Mouse (Mus musculus) lung, postnatal 10 days (tissue): ENCODE measurements at regions not wholly inside any gene's neighbourhood (a gene's known extent, or its start where the extent isn't known, plus 50 kb on each side); places are given as distances from the start of the nearest gene placed in this dataset.
A peak's percentile ranks its signal among the peaks of the same experiment; 100 is the strongest.

Experiments used
- DNase-seq: peaks from one replicate; pipeline ENCODE4 v3.0.0; 2021

DNA sequence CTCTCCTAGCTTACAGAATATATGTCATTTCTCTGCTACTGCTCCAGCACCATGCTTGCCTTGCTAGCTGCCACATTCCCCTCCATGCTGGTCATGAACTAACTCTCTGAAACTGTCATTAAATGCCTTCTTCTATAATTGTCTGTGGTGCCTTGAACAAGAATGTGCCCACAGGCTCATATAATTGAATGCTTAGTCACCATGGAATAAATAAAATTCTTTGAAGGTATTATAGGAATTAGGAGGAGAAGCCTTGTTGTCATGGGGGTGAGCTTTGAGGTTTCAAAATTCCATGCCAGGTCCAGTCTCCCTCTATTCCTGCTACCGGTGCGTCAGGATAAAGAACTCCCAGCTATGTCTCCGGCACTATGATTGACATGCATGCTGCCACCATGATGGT, 171.9 kb downstream of the Atp6ap1l start:
- no peak for DNase-seq

DNA sequence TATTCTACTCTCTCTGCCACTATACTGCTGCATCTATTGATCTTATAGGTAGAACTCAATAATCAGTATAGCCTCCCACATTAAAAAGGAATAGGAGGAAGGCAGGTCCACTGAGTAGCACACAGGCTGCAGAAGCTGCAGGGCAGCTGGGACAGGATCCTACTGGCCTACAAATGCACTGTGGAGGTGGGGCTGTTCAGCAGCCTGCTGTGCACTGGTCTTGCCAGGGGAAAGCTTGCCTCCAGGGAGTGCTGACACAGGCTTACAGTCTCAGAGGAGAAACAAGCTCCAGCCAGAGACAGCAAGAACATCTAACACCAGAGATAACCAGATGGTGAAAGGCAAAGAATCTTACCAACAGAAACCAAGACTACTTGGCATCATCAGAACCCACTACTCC, 176.1 kb downstream of the Atp6ap1l start:
- DNase-seq, result no peak

DNA sequence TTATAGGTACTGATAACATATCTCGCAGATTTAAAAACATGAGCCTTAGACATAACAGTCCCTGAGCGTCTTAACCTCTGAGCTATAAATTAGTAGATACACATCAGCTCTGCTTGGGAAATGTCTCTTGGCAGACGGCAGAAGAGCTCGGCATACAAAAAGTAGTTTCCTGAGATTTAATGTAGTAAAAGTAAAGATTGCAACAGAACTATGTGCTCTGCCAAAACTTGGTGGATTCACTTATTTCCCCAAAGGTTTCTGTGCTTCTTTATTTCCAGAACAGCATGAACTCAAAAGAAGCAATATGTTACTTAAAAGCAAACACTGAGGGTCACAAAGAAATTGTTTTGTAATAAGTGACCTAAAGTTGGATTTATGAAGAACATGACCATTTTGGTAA, 177.3 kb downstream of the Atp6ap1l start:
- no peak for DNase-seq

DNA sequence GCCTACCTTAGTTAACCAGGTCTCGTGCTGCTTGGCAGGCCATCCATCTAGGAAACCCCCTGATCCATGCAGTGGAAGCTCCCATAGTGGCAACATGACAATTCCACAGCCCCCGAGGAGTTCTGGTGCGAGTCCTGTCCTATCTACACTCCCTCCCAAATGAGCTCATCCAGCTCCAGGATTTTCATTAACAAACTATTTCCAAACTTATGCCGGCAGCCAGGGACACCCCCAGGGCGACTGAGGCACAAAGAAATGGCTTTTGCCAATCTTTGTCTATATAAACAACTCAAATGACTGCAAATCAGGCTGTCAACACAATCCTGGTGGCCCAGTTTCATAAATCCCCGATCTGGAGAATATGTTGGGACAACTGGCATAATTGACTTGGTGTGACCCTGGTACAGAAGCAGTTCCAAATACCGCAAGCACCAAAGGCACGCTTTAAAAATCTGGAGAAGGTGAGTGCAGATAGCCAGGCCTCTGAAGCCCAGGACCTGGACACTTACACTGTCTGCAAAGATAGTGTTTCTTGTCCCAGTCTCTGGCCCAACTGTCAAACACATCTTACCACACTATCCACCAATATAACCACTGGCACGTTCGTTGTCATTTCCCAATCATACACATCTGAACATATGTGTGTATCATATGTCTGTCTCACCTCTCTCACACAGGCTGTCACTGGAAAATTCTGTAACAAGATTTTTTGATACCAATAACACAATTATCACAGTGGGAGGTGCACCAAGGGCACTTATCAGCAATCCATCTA, 179.9 kb downstream of the Atp6ap1l start:
- peak; percentile 47 for DNase-seq

DNA sequence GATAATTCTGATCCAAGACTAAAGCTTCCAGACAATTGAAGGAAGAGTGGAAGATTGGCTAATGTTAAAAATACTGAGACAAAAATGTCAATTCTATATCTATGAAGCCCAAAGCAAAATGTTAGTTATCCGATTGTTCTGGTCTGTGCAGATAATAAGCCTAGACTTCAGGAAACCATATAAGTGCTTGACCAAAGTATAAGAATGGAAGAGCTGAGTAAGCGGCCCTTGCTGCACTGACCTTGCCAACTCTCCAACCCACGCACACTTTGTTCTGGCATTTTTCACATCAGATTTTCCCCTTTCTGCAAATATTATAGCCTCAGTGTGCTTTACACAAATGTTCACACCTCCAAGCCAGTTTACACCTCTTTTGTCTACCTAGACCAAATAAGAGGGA, 180.6 kb downstream of the Atp6ap1l start:
- DNase-seq, result no peak

DNA sequence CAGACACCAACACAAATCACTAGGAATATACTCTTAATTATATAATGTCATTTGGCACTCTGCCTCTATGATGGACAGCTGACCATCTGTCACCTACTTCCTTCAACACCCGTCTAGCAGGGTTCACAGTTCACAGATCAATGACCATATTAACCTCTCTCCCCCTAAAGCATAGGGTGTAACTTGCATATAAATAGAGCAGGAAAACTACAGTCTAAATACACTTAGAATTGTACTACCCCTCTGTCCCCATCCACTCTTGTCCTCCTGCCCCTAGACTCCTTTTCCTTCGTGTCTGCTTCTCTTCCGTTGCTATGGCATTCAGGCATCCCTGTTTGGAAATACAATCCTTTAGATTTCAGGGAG, 181.6 kb downstream of the Atp6ap1l start:
- no peak for DNase-seq

DNA sequence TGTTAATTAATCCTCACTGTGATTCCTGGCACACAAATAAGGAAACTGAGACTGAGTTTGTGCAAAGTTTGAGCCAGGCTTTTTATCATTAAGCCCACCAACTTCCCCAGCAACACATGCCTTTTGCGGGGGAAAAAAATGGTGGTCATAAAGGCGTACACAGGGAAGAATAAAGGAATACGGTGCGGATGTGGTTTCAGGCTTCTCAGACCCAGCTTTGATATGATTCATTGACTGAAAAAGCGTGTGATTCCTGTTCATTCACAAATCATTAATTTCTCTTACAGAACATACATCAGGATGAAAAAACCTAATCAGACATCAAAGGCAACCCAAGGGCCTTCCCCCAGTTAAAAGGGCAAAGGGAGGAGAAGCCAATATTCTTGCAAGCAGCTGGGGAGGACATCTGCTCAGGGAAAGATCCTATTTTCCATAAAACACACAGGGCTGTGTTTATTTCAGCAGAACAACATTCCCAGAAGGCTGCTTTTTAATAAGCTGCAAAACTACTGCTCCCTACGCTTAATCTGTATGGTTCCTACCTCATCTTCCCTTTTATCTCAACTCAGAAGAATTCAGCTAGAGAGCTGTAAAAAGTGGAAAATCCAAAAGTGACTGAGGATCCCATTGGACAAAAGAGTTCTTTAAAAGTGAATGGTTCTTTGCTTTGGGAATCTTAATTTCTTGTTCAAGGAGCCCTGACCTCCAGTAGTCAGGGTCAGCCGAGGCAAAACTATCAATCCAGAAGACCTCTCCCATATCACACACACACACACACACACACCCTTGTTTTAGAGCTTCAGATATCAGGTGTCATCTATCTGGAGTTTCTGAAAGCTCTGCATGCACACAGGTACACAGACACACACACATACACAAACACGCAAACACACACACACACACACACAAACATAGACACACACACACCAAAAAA, 182.3 kb downstream of the Atp6ap1l start:
- DNase-seq, result no peak

DNA sequence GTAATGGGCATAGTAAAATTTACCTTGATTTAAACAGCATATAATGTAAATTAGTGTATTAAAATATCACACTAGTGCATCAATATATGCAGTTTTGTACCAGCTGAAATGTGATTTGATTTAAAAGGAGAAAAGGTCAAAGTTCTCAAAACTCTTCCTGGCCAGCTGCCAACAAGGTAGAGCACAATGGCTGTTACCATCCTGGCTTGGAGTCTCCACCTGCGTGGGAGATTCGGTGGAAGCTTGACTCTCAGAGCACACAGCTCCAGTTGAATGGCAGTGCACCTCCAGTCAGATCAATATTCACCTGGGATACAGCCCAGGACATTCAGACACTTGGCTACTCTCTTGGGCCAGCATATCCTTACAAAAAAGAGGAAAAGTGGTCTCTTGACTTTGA, 220.8 kb downstream of the Atp6ap1l start:
- DNase-seq, result no peak

DNA sequence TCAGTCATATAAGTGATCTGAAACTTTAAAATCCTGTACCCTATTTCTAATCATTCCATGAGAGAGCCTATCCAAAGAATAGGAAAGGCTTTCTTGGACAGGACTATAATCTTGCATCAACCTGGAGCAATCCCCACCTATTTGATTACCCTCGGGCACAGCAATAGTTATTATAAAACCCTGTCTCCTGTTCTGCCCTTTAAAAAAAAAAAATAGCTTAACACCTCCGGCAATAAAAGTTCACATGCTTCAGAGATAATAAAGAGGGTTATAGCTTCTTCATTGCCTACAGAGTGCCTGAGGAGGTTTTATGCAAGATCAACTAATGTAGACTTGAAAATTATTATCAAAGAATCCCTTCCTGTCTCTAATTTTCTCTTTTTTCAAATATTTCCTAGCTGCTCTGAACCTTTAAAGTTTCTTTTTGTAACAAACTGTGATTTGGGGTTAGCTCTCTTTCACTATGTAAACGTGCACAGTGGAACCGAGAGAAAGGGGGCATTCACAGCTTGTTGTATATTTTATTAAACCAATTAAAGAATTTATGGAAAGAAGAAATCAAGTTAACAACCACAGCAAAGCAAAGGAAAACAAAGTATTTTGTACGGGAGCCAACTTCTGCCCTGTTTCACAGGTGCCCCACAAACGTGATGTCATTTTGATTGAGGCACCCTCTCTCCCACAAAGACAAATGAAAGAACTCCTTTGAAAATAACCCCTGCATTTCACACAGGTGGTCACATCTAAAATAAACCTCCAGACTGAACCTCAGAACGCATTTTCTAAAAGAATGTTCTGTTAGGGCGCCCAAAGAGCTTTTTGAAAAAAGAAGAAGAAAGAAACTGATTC, 225.8 kb downstream of the Atp6ap1l start:
- no peak for DNase-seq

DNA sequence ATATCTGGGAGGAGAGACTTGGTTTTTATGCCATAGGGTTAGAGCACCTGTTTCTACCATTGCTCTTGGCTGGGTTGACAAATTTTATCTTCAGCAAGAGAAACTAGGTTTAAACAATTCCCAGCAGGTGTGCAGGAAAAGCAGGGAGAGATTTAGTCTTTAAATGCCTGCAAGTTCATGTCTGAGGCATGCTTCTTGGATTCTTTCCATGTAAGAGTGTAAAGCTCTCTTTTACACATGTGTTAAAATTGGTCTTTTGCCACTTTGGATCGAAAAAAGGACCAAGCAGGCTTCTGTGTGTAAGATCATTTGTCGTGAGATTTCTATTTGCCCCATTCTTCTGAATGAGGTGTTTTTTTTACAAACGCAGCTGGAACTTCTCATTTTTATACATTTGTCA, 231.3 kb downstream of the Atp6ap1l start:
- DNase-seq, result no peak

DNA sequence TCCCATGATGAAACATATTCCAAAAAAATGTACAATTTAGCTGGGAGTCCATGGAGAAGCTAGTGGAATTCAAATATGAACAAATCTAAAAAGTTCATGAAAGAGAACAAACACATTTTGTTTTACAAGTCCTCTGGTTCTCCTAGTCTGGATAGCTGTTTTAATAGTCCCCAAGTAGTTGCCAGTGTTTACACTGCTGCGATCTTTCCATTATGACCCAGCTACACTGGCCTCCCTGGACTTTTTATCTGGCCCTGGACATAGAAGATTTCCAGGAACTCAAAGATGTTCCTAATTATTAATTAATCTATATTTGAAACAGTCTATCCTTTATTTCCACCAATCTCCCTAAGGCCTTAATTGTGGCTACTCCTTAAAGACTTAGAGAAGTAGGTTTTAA, 232.1 kb downstream of the Atp6ap1l start:
- DNase-seq, result no peak

DNA sequence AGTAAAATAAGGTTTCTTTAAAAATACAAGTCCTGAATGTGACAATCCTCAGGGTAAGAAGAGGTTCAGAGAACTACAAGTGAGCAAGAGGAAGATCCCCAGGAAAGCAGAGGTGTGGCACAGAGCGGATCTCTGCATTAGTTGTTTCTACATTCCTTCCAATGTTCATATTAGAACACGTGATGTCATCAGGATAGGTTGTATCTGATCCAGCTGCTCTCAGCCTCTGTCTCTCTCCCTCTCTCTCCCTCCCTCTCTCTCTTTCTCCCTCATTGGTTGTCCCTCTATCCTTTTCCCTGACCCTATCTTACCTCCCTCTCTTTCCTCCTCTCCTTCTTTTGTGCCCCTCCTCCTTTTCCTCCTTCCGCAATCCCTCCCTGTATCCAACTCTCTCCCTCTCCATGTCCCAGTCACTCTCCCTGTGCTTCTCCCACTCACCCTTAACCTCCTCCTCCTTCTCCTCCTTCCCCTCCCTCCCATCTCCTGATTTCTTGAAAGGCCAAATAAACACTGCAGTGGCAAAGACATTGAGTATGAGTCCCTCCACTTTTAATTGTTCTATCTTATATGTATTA, 243.5 kb downstream of the Atp6ap1l start:
- DNase-seq, result no peak

DNA sequence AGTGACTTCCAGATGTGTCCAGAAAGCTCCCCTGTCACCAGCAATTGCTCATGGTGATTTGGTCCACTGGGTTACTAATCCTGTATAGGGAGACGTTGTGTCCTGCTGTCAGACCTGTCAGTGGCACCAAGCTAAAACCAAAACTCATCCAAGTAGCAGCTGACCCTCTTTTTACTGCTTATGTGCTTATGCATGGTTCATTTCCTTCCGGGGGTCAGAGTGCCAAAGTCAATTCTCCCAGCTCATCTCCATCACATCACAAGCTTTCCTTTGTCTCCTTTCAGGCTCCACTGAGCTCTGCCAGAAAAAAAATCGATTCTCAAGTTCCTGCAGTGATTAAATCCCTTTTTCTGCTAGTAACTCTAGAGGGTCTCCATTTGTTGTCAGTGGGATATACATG, 244.2 kb downstream of the Atp6ap1l start:
- DNase-seq, result no peak

DNA sequence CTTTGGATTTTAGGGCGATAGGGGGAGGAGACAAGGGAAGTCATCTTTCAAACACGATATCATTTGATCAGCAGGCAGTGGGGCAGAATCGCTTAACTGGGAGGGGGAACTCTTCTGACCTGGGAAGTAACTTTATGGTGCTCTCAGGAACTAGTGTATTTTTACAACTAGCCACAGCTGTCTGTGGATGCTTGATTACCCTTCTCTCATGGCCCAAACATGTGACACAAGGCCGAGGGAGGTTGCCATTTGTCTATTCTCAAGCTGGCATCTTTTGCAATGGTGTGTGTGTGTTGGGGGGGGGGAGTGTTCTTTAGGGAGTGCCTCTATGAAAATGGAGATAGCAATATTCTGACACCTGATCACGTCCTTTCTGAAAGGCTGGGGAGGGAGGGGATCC, 246.1 kb downstream of the Atp6ap1l start:
- no peak for DNase-seq

DNA sequence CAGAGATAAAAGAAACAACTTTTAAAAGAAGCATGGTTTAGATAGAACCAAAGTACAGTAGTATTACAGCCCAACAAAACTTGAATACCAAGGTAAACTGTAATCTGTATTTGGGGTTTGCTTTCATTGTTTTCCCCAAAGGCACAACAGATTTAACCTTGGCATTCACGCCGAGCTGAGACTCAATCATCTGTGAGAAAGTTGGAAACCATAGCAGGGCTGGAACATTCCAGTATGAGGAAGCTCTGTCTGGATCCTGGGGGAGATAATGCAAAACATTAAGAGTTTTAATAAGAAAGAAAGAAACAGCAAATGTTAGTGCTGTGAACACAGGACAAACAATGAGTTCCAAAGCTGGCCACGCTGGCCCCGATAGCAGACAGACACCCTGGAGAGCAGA, 258.8 kb downstream of the Atp6ap1l start:
- DNase-seq, result no peak

DNA sequence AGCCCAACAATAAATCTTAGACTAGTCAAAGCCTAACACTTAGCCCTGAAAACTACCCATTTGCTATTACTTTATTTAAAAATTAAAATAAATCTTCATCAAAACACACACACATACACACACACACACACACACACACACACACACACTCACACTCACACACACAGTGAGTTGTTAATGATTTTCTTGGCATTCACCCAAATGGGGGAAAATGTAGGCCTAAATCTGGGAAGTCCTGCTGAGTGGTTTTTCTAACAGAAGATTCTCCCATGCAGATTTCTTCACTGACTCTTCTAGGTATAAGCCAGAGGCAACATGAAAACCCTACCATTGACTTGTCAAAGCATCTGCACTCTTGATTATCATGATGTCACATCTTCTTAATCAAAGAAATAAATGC, 260.9 kb downstream of the Atp6ap1l start:
- DNase-seq, result no peak

DNA sequence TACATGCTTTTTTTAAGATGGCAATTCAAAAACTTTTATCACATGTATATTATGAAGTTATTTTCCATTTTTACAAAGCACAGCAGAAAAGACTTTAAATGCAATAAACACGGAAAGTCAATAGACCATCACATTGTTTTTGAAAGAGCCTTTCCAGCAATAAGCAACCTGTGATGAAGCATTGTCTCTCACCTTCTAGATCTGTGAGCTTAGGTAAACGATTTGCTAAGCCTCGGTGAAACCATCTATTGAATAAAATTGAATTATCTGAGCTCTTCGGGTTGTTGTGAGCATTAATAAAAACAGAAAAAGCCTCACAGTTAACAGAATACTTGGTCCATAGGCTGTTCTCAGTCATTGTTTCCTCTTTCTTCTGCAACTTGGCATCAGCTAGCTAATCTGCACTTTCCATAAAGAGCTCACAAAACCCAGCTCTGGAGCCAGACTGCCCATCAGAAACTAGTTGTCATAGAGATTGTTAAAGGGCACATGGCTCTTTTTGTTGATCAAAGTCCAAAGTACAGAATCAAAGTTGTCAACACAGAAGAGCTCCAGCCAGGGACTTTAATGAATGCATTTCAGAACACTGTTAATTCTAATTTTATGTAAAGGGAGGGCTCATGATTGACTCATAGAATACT, 261.5 kb downstream of the Atp6ap1l start:
- no peak for DNase-seq

DNA sequence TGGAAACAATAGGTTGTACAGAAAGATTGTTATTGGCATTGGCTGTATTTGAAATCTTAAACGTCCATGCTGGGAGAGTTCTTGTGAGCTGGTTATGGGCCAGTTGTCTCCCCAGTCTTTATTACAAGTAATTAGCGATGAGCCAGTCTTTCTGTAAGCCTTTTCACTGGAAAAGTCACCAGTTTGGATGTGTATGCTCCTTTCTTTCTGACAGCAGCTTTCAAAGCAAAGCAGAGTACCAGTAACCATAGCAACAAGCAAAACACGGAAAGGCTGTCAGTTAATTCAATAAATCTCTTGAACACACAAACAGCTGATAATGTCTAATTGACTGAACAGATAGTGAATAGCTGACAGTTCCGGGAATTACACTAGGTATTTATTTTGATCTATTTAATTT, 262.0 kb downstream of the Atp6ap1l start:
- DNase-seq, result no peak

DNA sequence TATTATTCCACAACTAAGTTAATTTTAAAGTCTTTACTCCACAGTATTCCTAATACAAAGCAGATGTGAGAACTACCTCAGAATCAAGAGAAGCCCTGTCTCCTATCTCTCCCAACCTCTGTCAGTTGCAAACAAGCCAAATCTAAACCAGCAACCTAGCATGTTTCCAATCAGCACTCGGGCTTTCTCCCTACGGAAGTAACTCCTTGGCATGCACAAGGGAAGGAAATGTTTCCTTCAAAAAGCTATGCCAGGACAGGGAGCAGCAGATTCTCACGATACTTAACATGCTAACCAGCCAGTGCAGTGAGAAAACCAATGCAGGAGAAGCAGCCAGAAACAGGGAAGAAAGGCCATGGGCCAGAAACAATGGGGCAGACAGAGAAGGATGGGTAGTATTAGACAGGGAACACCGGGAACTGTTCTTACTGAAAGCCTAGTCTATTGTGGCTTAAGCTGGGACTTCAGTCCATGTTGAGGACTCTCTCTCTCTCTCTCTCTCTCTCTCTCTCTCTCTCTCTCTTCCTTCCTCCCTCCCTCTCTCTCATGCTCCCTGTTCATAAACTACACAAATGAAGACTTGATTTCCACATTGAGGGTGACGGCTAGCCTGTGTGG, 262.8 kb downstream of the Atp6ap1l start:
- no peak for DNase-seq
